Comparison of ENCODE assay signal across 13 mouse cellular contexts in the genomic region with DNA sequence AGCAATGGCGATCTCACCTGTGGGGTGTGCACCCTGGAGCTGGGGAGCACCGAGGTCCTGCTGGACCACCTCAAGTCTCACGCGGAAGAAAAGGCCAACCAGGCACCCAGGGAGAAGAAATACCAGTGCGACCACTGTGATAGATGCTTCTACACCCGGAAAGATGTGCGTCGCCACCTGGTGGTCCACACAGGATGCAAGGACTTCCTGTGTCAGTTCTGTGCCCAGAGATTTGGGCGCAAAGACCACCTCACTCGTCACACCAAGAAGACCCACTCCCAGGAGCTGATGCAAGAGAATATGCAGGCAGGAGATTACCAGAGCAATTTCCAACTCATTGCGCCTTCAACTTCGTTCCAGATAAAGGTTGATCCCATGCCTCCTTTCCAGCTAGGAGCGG. TPM values are rescaled to one million over a fixed set of nuclear protein-coding genes. Genes with fewer than 3 reads are reported as not detected.
DNase-seq lines count a peak whose midpoint lies in the region; ATAC-seq and TF ChIP-seq lines count a peak whose summit lies in the region.
"Had no signal": no experiment of that assay in that cellular context is flagged by ENCODE, and none has a peak within 500 bp of the region (broad histone marks: within the 10 kb centered on the region; RNA-seq: fewer than 3 reads in every experiment).

No protein-coding gene starts in this region.

- H3K36me3 ChIP-seq in heart, adult 2 months (ENCODE audit: control insufficient read depth, insufficient read depth, low read length): no peaks in the 10 kb centered on the region
- H3K36me3 ChIP-seq in heart, embryonic 12.5 days: peaks cover 53% of the 10 kb centered on the region

- H3K4me3 ChIP-seq in heart, adult 2 months: no peak overlapping the region
- H3K4me3 ChIP-seq in heart, embryonic 12.5 days: no peak overlapping the region
- no peak overlapping the region for H3K4me3 ChIP-seq in lung, adult 2 months (replicated peaks; ENCODE audit: extremely low read depth, low read depth, low read length)
- H3K4me3 ChIP-seq: heart, embryonic 15.5 days; neural tube, embryonic 12.5 days had no signal

- intact Hi-C loops in heart, adult 2 months (cut with DNase I): no loop called here
- intact Hi-C loops in left cerebral cortex, postnatal 36 days (cut with DNase I): no loop called here

- TF ChIP-seq CTCF in heart, adult 2 months (IDR thresholded peaks at IDR 0.05): peak; percentile 43
- TF ChIP-seq CTCF in lung, adult 2 months (IDR thresholded peaks at IDR 0.05; ENCODE audit: insufficient read depth, low read length): peak; percentile 51

- 83% methylated on average over 13 of the region's 13 CpGs for WGBS in heart, adult 2 months
- WGBS in heart, embryonic 12.5 days: 72% methylated on average over 13 of the region's 13 CpGs
- 83% methylated on average over 13 of the region's 13 CpGs for WGBS in lung, adult 2 months

- no peaks in the 10 kb centered on the region for H3K79me2 ChIP-seq in heart, adult 2 months (replicated peaks; ENCODE audit: control insufficient read depth, insufficient read depth, low read length)

- H3K9ac ChIP-seq in heart, adult 2 months (ENCODE audit: low read depth, low read length): no peak overlapping the region
- H3K9ac ChIP-seq in heart, embryonic 12.5 days: no peak overlapping the region
- H3K9ac ChIP-seq: heart, embryonic 15.5 days; neural tube, embryonic 12.5 days had no signal

- no peaks in the 10 kb centered on the region for H3K27me3 ChIP-seq in heart, adult 2 months (ENCODE audit: control insufficient read depth, insufficient read depth, low read length)
- no peaks in the 10 kb centered on the region for H3K27me3 ChIP-seq in heart, embryonic 12.5 days (replicated peaks)
- H3K27me3 ChIP-seq: heart, embryonic 15.5 days; neural tube, embryonic 12.5 days had no signal

- H3K4me2 ChIP-seq in heart, embryonic 12.5 days: no peak overlapping the region
- H3K4me2 ChIP-seq: heart, embryonic 15.5 days; neural tube, embryonic 12.5 days had no signal

- no peak for TF ChIP-seq EP300 in heart, adult 2 months (IDR thresholded peaks at IDR 0.05; ENCODE audit: insufficient read depth, low read depth, low read length)

- 0 out of 2 replicates have a peak, but pooled peaks cover 3% of the 10 kb centered on the region for H3K9me3 ChIP-seq in heart, embryonic 12.5 days (replicated peaks)
- H3K9me3 ChIP-seq: heart, embryonic 15.5 days; neural tube, embryonic 12.5 days had no signal

- ATAC-seq in heart, embryonic 12.5 days (ENCODE audit: insufficient number of reproducible peaks, low FRiP score): no peak
- no peak for ATAC-seq in activated CD4-positive, CD25-positive, alpha-beta regulatory T cell, adult 4 months

- no peak for TF ChIP-seq POLR2A in heart, adult 2 months (IDR thresholded peaks at IDR 0.05; ENCODE audit: insufficient read depth, low read depth, low read length)
- no peak for TF ChIP-seq POLR2A in lung, adult 2 months (IDR thresholded peaks at IDR 0.05; ENCODE audit: borderline replicate concordance, extremely low read depth, low read depth, low read length)

- no peak overlapping the region for H3K27ac ChIP-seq in heart, adult 2 months
- no peak overlapping the region for H3K27ac ChIP-seq in heart, embryonic 12.5 days (ENCODE audit: poor library complexity, severe bottlenecking)
- H3K27ac ChIP-seq: heart, embryonic 15.5 days; neural tube, embryonic 12.5 days had no signal

- no peaks in the 10 kb centered on the region for H3K4me1 ChIP-seq in heart, adult 2 months (ENCODE audit: control insufficient read depth, insufficient read depth, low read length)
- H3K4me1 ChIP-seq in heart, embryonic 12.5 days (replicated peaks): 0 out of 2 replicates have a peak, but pooled peaks cover 6% of the 10 kb centered on the region
- no peaks in the 10 kb centered on the region for H3K4me1 ChIP-seq in lung, adult 2 months (ENCODE audit: control insufficient read depth, insufficient read depth, low read length)
- H3K4me1 ChIP-seq: heart, embryonic 15.5 days; neural tube, embryonic 12.5 days had no signal

- no peak for DNase-seq in heart, adult 2 months
- no peak for DNase-seq in lung, adult 2 months
- DNase-seq in lung, postnatal 14 days: no peak
- DNase-seq in ZHBTc4 (ENCODE audit: low read depth, low spot score): peak; percentile 57
- DNase-seq in retina, postnatal 1 day: peak; percentile 47
- no peak for DNase-seq in left cerebral cortex, postnatal 36 days (ENCODE audit: low spot score in 2 of 2)

RNA-seq across cellular contexts. Expression of a gene that starts 50.5 kb away (rescaled TPM):
- total RNA-seq in heart, adult 2 months (2021): not detected
- not detected in 2 replicates for polyA plus RNA-seq in heart, adult 2 months (2012; rRNA removed)
- not detected in 2 replicates for polyA plus RNA-seq in heart, embryonic 12.5 days (2016; fragmentation: Nextera tagmentation; extraction: Ambion mirVana)
- not detected in 2 replicates for polyA plus RNA-seq in lung, adult 2 months (2012; rRNA removed)
- polyA plus RNA-seq in activated CD4-positive, CD25-positive, alpha-beta regulatory T cell, adult 4 months (2017; shearing (Covaris generic)): not detected
- not detected for total RNA-seq in left cerebral cortex, postnatal 36 days (2021)
- total RNA-seq: liver, adult 2 months had no signal
- polyA plus RNA-seq: embryonic facial prominence, embryonic 11.5 days; heart, embryonic 15.5 days; liver, adult 2 months; neural tube, embryonic 12.5 days; stomach, embryonic 16.5 days had no signal

Comparison
In these comparisons a context has a peak if more than half of its experiments do, and no peak if none do; other contexts are left out.
1. DNase-seq: peak in ZHBTc4 (single experiment) and retina, postnatal 1 day (single experiment); none in heart, adult 2 months (0 of 2), lung, adult 2 months (single experiment), lung, postnatal 14 days (single experiment) and left cerebral cortex, postnatal 36 days (0 of 2).